Mouse (Mus musculus) mouse embryonic stem cell (cell line): ENCODE data around the gene Ccdc183.

Experiments used
- in situ Hi-C, 2 experiments: fragments of 300-500 bp; cut with MboI; formaldehyde crosslinking; loops; 1 replicate in 1 of 2; 3 replicates in 1 of 2; pipeline ENCODE4 v1.14.3; 2019 to 2020; ENCODE audit warnings: low sequenced_read_pairs in 2 of 2, low pct_unique_long_range_greater_than_20kb in 1 of 2, mixed read lengths in 1 of 2; ENCODE audit not compliant: unreplicated experiment in 1 of 2

Gene Ccdc183

GRCm38 (mm10) chr2:25617578-25617977 is at the start of gene Ccdc183:
Ccdc183 (minus strand) TSS chr2:25617678.
- in situ Hi-C loops, result no loop called here

- in situ Hi-C loops, result no loop called here
These were observed 49.0 kb upstream of the Ccdc183 start for GRCm38 (mm10) chr2:25666516-25666915.

GRCm38 (mm10) chr2:25664125-25664524 is 46.6 kb upstream of the Ccdc183 start:
- in situ Hi-C loops, result no loop called here

- in situ Hi-C loops, result no loop called here
These were observed 46.0 kb upstream of the Ccdc183 start for GRCm38 (mm10) chr2:25663511-25663910.

- in situ Hi-C loops, result no loop called here
These were observed 43.9 kb upstream of the Ccdc183 start for GRCm38 (mm10) chr2:25661245-25661970.

GRCm38 (mm10) chr2:25660279-25660678 is 42.8 kb upstream of the Ccdc183 start:
- in situ Hi-C loops, result no loop called here

GRCm38 (mm10) chr2:25657652-25658051 is 40.2 kb upstream of the Ccdc183 start, which contains the start of gene Lcn5:
Lcn5 (plus strand) TSS chr2:25657952.
- in situ Hi-C loops, result no loop called here

GRCm38 (mm10) chr2:25657246-25657645 is 39.8 kb upstream of the Ccdc183 start:
- in situ Hi-C loops, result no loop called here

GRCm38 (mm10) chr2:25656691-25657090 is 39.2 kb upstream of the Ccdc183 start:
- in situ Hi-C loops, result no loop called here

- in situ Hi-C loops, result no loop called here
These were observed 37.0 kb upstream of the Ccdc183 start for GRCm38 (mm10) chr2:25654502-25654901.

- in situ Hi-C loops, result no loop called here
These were observed 35.4 kb upstream of the Ccdc183 start, which contains the start of gene Lcn8 for GRCm38 (mm10) chr2:25652902-25653301. Lcn8 (plus strand) TSS chr2:25653120.

GRCm38 (mm10) chr2:25639890-25640289 is 22.4 kb upstream of the Ccdc183 start:
- in situ Hi-C loops, result no loop called here

GRCm38 (mm10) chr2:25634046-25634445 is 16.6 kb upstream of the Ccdc183 start:
- in situ Hi-C loops, result no loop called here

GRCm38 (mm10) chr2:25633616-25634015 is 16.1 kb upstream of the Ccdc183 start:
- in situ Hi-C loops, result no loop called here

- in situ Hi-C loops, result no loop called here
These were observed 11.3 kb upstream of the Ccdc183 start for GRCm38 (mm10) chr2:25628738-25629137.

GRCm38 (mm10) chr2:25627811-25628210 is 10.3 kb upstream of the Ccdc183 start, which contains the start of gene Fcna:
Fcna (minus strand) TSS chr2:25628030.
- in situ Hi-C loops, result no loop called here

GRCm38 (mm10) chr2:25625986-25626385 is 8.5 kb upstream of the Ccdc183 start:
- in situ Hi-C loops, result no loop called here

- in situ Hi-C loops, result no loop called here
These were observed 4.0 kb upstream of the Ccdc183 start, which contains the start of gene Tmem141 for GRCm38 (mm10) chr2:25621229-25622200. Tmem141 (minus strand) TSS chr2:25622005.

- in situ Hi-C loops, result no loop called here
These were observed 3.4 kb upstream of the Ccdc183 start for GRCm38 (mm10) chr2:25620852-25621228.
